Mouse (Mus musculus) hindbrain, embryonic 10.5 days (tissue): ENCODE measurements at regions not wholly inside any gene's neighbourhood (a gene's known extent, or its start where the extent isn't known, plus 50 kb on each side); places are given as distances from the start of the nearest gene placed in this dataset.

Source experiments
- DNase-seq: peaks from one replicate; pipeline ENCODE4 v3.0.0-alpha.2; 2017; ENCODE audit warnings: low spot score
- H3K27ac ChIP-seq: fragments of 300-500 bp; sonication (generic); 2 replicates; pipeline ENCODE4 v1.5.1; 2016; ENCODE audit warnings: mild to moderate bottlenecking, moderate library complexity
- H3K27me3 ChIP-seq: fragments of 300-500 bp; sonication (generic); 2 replicates; pipeline ENCODE4 v1.6.1; 2016; ENCODE audit warnings: mild to moderate bottlenecking; ENCODE audit not compliant: poor library complexity, insufficient read depth, severe bottlenecking
- H3K36me3 ChIP-seq: fragments of 300-500 bp; sonication (generic); 2 replicates; pipeline ENCODE4 v1.6.1; 2016; ENCODE audit warnings: mild to moderate bottlenecking, moderate library complexity
- H3K4me1 ChIP-seq: fragments of 300-500 bp; sonication (generic); replicated peaks from 2 replicates; pipeline ENCODE4 v1.6.1; 2016; ENCODE audit warnings: mild to moderate bottlenecking
- H3K4me3 ChIP-seq: fragments of 300-500 bp; sonication (generic); 2 replicates; pipeline ENCODE4 v1.5.1; 2016; ENCODE audit warnings: mild to moderate bottlenecking, moderate library complexity
- H3K9me3 ChIP-seq: fragments of 300-500 bp; sonication (generic); 2 replicates; pipeline ENCODE4 v1.6.1; 2016; ENCODE audit warnings: mild to moderate bottlenecking, moderate library complexity
- WGBS: fragments of 180-500 bp; shearing (Covaris S2); methylation state at CpG from one replicate; pipeline ENCODE4 v1.1.7; 2016; 5-methylcytosine and 5-hydroxymethylcytosine counted together

- Histone ChIP-seq H3K36me3 (no peaks in the 10 kb centered on the region), H3K9me3 (no peaks in the 10 kb centered on the region), H3K27me3 (no peaks in the 10 kb centered on the region), H3K4me3 (no peak overlapping the region), H3K4me1 (no peaks in the 10 kb centered on the region), H3K27ac (no peak overlapping the region)
- DNase-seq: no peak
These were observed 72.9 kb downstream of the Manea start for GRCm38 (mm10) chr4:26273754-26274153.

- H3K36me3 ChIP-seq: no peaks in the 10 kb centered on the region
- no peak for DNase-seq
- no peak overlapping the region for H3K27ac ChIP-seq
- no peaks in the 10 kb centered on the region for H3K27me3 ChIP-seq
- no peak overlapping the region for H3K4me3 ChIP-seq
- 89% methylated on average over 1 of the region's 1 CpGs for WGBS
- no peaks in the 10 kb centered on the region for H3K4me1 ChIP-seq
- H3K9me3 ChIP-seq: no peaks in the 10 kb centered on the region
These were observed 87.3 kb downstream of the Manea start for GRCm38 (mm10) chr4:26259230-26260029.

GRCm38 (mm10) chr4:26255889-26256288 is 90.8 kb downstream of the Manea start:
- no peaks in the 10 kb centered on the region for H3K9me3 ChIP-seq
- no peaks in the 10 kb centered on the region for H3K27me3 ChIP-seq
- no peaks in the 10 kb centered on the region for H3K4me1 ChIP-seq
- H3K36me3 ChIP-seq: no peaks in the 10 kb centered on the region
- H3K27ac ChIP-seq: no peak overlapping the region
- no peak for DNase-seq
- WGBS: 70% methylated on average over 3 of the region's 3 CpGs
- H3K4me3 ChIP-seq: no peak overlapping the region

- Histone ChIP-seq H3K36me3 (no peaks in the 10 kb centered on the region), H3K4me1 (no peaks in the 10 kb centered on the region), H3K27ac (no peak overlapping the region), H3K9me3 (no peaks in the 10 kb centered on the region), H3K27me3 (no peaks in the 10 kb centered on the region), H3K4me3 (no peak overlapping the region)
- 69% methylated on average over 13 of the region's 13 CpGs for WGBS
- DNase-seq: peak; percentile 61
These were observed 98.5 kb downstream of the Manea start for GRCm38 (mm10) chr4:26247925-26248856.

- no peaks in the 10 kb centered on the region for H3K27me3 ChIP-seq
- no peaks in the 10 kb centered on the region for H3K36me3 ChIP-seq
These were observed 123.4 kb downstream of the Manea start for GRCm38 (mm10) chr4:26223267-26223666.

More at GRCm38 (mm10) chr4:26223267-26223666, 123.4 kb downstream of the Manea start:
- 90% methylated on average over 1 of the region's 1 CpGs for WGBS
- no peak for DNase-seq
- Histone ChIP-seq H3K9me3 (no peaks in the 10 kb centered on the region), H3K4me1 (no peaks in the 10 kb centered on the region), H3K4me3 (no peak overlapping the region), H3K27ac (no peak overlapping the region)
